Mouse (Mus musculus) bone marrow, adult 2 months (tissue): ENCODE data around the gene Susd6. TPM values are rescaled to one million over a fixed set of nuclear protein-coding genes. Genes with fewer than 3 reads are reported as not detected.

Experiments used
- H3K27ac ChIP-seq: fragments of 200-500 bp; 2 replicates; pipeline ENCODE4 v1.5.1; 2012; ENCODE audit warnings: low read depth, mild to moderate bottlenecking, control low read depth, inconsistent platforms, low read length; ENCODE audit not compliant: control insufficient read depth, poor library complexity, insufficient read depth
- H3K4me1 ChIP-seq: fragments of 200-500 bp; 2 replicates; pipeline ENCODE4 v1.6.1; 2011; ENCODE audit warnings: low read length; ENCODE audit not compliant: control insufficient read depth, insufficient read depth
- H3K4me3 ChIP-seq: fragments of 200-500 bp; replicated peaks from 2 replicates; pipeline ENCODE3; 2011; ENCODE audit warnings: mild to moderate bottlenecking, low read depth, low read length, control low read depth; ENCODE audit not compliant: control insufficient read depth
- CTCF ChIP-seq: fragments of 200-500 bp; IDR thresholded peaks from 2 replicates; pipeline ENCODE4 v1.5.1; 2011; ENCODE audit warnings: low read length, control low read depth; ENCODE audit not compliant: control insufficient read depth, insufficient read depth
- POLR2A ChIP-seq: fragments of 200-500 bp; IDR thresholded peaks from 2 replicates; pipeline ENCODE4 v1.6.1; 2011; ENCODE audit warnings: low read depth, mild to moderate bottlenecking, control low read depth, low read length, borderline replicate concordance; ENCODE audit not compliant: control insufficient read depth
- WGBS: fragments of 180-500 bp; shearing (Covaris S2); methylation state at CpG from one replicate; pipeline ENCODE4 v1.1.7; 2018; 5-methylcytosine and 5-hydroxymethylcytosine counted together
- polyA plus RNA-seq: library from polyadenylated mRNA; stranded (reverse); fragments of >200 nt; gene quantifications from 2 replicates; pipeline ENCODE4 v1.2.4, GENCODE M21; 2011; ENCODE audit warnings: low replicate concordance; ENCODE audit not compliant: missing spikeins, insufficient read depth, insufficient read length

Gene Susd6
- polyA plus RNA-seq, 1 experiment: 17.3 TPM

DNA sequence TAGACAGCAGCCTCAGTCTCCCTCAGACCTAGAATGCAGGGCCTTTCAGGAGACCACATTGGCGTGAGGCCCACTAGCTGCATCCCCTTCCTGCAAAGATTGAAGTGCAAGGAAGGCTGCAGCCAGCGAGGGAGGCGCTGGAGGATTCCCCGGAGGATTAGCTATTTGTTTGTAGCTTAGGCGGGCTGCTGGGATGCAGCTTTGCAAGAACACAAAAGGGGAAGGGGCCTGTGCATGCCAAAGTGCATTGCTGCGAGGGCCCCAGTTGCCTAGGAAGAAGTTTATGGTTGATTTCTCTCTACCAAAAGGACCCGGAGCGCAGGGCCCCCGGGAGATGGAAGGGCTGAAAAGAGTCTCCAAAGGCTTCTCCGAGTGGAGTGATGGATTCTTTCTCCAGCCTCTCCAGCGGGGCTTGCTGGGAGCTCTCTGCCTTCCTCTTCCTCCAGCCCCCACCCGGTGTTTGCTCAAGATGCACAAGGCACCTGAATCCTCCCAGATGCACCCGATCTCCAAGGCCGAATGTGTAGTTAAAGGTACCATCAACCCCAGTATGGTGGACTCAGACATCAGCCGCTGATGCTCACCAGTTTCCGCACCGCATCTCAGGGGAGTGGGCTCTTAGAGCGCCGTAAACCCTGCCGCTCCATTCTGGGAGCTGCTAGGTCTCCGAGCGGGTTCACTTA, 30.5 kb upstream of the Susd6 start:
- Histone ChIP-seq H3K4me1 (no peaks in the 10 kb centered on the region), H3K27ac (no peak overlapping the region), H3K4me3 (no peak overlapping the region)
- no peak for TF ChIP-seq POLR2A
- no peak for TF ChIP-seq CTCF
- WGBS: 10% methylated on average over 22 of the region's 22 CpGs

GRCm38 (mm10) chr12:80760396-80760801, 29.9 kb upstream of the Susd6 start, which contains the start of gene Ccdc177:
Gene Ccdc177, minus strand, starts transcription at chr12:80760687.
- H3K4me3 ChIP-seq: no peak within 1 kb of the TSS
- WGBS: under 1% methylated on average over 24 of the region's 24 CpGs
- no peaks in the 10 kb centered on the region for H3K4me1 ChIP-seq
- TF ChIP-seq CTCF: peak; percentile 79
- no peak for TF ChIP-seq POLR2A
- no peak within 1 kb of the TSS for H3K27ac ChIP-seq

- 51% methylated on average over 5 of the region's 5 CpGs for WGBS
- TF ChIP-seq POLR2A (no peak), CTCF (no peak)
These were observed 27.3 kb upstream of the Susd6 start for GRCm38 (mm10) chr12:80762982-80763381.

GRCm38 (mm10) chr12:80764116-80764515, 26.2 kb upstream of the Susd6 start:
- no peak for TF ChIP-seq CTCF
- TF ChIP-seq POLR2A: no peak
- Histone ChIP-seq H3K4me1 (no peaks in the 10 kb centered on the region), H3K27ac (no peak overlapping the region), H3K4me3 (no peak overlapping the region)
- 57% methylated on average over 4 of the region's 4 CpGs for WGBS

More at GRCm38 (mm10) chr12:80762982-80763381, 27.3 kb upstream of the Susd6 start:
- Histone ChIP-seq H3K4me1 (no peaks in the 10 kb centered on the region), H3K27ac (no peak overlapping the region), H3K4me3 (no peak overlapping the region)

DNA sequence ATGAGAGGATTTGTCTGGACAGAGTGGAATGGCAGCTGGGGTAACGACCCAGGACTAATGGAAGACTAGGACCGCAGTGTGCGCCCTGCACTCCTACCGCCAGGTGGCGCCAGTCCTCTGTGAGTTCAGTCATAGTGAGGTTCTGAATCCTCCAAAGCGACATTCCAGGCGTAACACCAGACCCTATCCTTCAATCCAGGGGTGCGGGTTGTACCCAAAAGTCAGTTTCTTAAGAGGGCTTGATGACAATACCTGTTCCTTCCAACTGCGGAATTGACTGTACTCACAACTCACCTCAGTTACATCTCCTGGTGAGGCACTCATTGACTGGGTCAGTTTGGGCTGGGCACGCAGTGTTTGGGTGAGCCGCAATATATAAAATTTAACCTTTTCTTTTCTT, 20.6 kb upstream of the Susd6 start:
- 14% methylated on average over 11 of the region's 11 CpGs for WGBS
- Histone ChIP-seq H3K27ac (no peak overlapping the region), H3K4me1 (no peaks in the 10 kb centered on the region), H3K4me3 (no peak overlapping the region)
- peak; percentile 99 for TF ChIP-seq CTCF
- TF ChIP-seq POLR2A: no peak

GRCm38 (mm10) chr12:80774786-80775185, 15.5 kb upstream of the Susd6 start:
- TF ChIP-seq POLR2A: no peak
- no peak for TF ChIP-seq CTCF
- Histone ChIP-seq H3K4me1 (peaks cover 4% of the 10 kb centered on the region), H3K27ac (no peak overlapping the region), H3K4me3 (no peak overlapping the region)
- WGBS: 86% methylated on average over 7 of the region's 7 CpGs

GRCm38 (mm10) chr12:80776046-80776634, 14.2 kb upstream of the Susd6 start:
- no peak overlapping the region for H3K4me3 ChIP-seq
- peak overlapping the region; percentile 42; the same call in 1 of the 2 replicates for H3K27ac ChIP-seq
- 44% methylated on average over 4 of the region's 4 CpGs for WGBS
- TF ChIP-seq POLR2A (no peak), CTCF (no peak)
- H3K4me1 ChIP-seq: peaks cover 4% of the 10 kb centered on the region

DNA sequence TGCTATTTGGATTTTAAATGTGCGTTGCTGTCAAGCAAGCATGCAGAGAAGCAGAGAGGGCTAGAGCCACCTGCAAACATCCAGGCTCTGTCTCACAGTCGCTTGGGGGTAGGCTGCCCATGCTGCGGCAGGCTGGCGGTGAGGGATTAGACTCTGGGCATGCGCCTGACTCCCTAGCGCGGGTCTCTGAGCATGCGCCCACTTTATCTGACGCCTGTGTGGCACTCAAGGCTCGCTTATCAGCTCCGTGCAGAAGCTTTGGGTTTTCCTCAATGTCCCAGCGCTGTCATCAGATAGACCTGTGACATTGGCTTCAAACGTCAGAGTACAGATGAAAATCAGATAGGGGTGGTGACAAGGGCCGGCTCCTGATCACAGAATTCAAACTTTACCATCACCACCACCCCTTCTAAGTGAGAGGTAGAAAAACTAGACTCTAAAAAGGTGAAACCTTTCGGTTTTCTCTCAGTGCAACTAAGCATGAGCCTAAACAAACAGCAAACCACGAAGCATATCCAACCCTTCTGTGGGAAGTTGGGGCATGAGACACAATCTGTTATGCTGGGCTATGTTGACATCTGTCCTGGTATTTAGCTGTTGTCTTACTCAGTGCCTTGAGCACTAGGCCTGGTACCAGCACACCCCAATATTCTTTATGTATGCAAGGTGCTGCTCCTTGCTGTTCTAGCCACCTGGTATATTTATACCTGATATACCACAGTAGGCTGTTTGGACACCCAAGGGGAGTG, 11.9 kb upstream of the Susd6 start:
- H3K27ac ChIP-seq: peak overlapping the region; percentile 89
- peak overlapping the region; percentile 16 for H3K4me3 ChIP-seq

More for the DNA sequence above, 11.9 kb upstream of the Susd6 start:
- WGBS: 40% methylated on average over 16 of the region's 16 CpGs
- H3K4me1 ChIP-seq: peaks cover 4% of the 10 kb centered on the region
- no peak for TF ChIP-seq CTCF
- peak; percentile 64; the same call in 1 of the 2 replicates for TF ChIP-seq POLR2A
